Mouse (Mus musculus) MEL (cell line): Measurements from ENCODE around the gene Rab20.

ENCODE experiments used
- CHD1 ChIP-seq: IDR thresholded peaks from 2 replicates; pipeline ENCODE4 v1.6.1; 2012; ENCODE audit warnings: low read depth, mild to moderate bottlenecking, inconsistent platforms, low read length, improper control_type of control experiment
- EP300 ChIP-seq, 2 experiments: IDR thresholded peaks; 2 replicates each; pipeline ENCODE4 v1.6.1; 2011; ENCODE audit warnings: improper control_type of control experiment in 2 of 2, low read length in 2 of 2, low read depth in 1 of 2, mild to moderate bottlenecking in 1 of 2
- HCFC1 ChIP-seq: IDR thresholded peaks from 2 replicates; pipeline ENCODE4 v1.6.1; 2012; ENCODE audit warnings: low read depth, mild to moderate bottlenecking, inconsistent platforms, low read length, improper control_type of control experiment, moderate library complexity
- MAZ ChIP-seq: IDR thresholded peaks from 2 replicates; pipeline ENCODE4 v1.6.1; 2012; ENCODE audit warnings: low read depth, mild to moderate bottlenecking, inconsistent platforms, low read length, improper control_type of control experiment

DNA sequence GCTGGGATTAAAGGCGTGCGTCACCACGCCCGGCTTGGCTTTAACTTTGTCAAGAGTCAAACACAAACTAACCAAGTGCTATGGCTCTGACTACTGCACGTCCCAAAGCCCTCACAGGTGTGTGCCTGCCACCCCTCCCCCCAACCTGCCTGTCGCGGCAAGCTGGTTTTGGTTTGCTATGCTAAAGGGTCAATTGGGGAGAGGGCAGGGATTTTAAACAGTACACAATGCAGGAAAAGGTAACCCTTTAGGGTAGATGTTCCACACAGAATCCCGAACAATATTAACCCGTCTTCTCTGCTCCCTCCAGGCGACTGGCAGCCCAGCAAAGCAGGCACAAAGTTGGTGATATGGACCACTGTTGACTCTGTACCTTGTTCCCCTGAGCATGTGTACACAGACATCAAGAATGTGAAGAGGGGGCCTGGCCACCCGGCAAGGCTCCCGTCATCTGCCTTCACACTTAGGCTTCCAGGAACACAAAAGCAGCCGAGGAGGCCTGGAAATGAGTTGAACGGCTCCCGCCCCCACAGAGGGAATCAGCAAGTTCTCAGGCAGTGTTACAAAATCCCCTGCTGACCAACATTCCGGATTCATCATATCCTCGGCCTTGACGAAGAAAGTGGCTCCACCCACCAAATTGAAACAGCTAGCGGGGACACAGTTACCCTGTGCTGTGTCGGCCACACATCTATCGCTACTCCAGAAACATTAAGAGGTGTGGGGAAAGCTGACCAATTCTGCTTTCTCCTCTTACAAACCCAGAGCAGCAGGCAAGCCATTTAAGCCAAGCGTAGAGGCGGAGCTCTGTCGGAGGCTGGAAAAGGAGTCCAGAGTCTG lies 2.0 kb downstream of the Rab20 start:
- no peak for TF ChIP-seq MAZ
- no peak for TF ChIP-seq CHD1
- TF ChIP-seq EP300 (IDR thresholded peaks at IDR 0.05; ENCODE audit: low read depth in 1 of 2, low read length in 2 of 2) = no peak
- no peak for TF ChIP-seq HCFC1
